Mouse (Mus musculus) CH12.LX (cell line): ENCODE measurements around the gene Ppard. TPM values are rescaled to one million over a fixed set of nuclear protein-coding genes. Genes with fewer than 3 reads are reported as not detected.

ENCODE experiments used
- DNase-seq: peaks from one replicate; pipeline ENCODE4 v3.0.0-alpha.2; 2013; ENCODE audit errors: extremely low read depth
- H3K27ac ChIP-seq: 2 replicates; pipeline ENCODE4 v1.5.1; 2012; ENCODE audit warnings: low read depth, mild to moderate bottlenecking, control low read depth, moderate library complexity; ENCODE audit not compliant: insufficient read depth
- H3K27me3 ChIP-seq: replicated peaks from 2 replicates; pipeline ENCODE3; 2012; ENCODE audit warnings: inconsistent platforms
- H3K36me3 ChIP-seq, 2 experiments: replicated peaks in 1 of 2; 2 replicates each; pipeline versions ENCODE3 to v1.6.1; 2012; ENCODE audit warnings: inconsistent platforms in 1 of 2, low read length in 1 of 2, mild to moderate bottlenecking in 1 of 2, mixed read lengths in 1 of 2, moderate library complexity in 1 of 2; ENCODE audit not compliant: control insufficient read depth in 1 of 2, insufficient read depth in 1 of 2
- H3K4me1 ChIP-seq, 2 experiments: 2 replicates each; pipeline ENCODE4 v1.6.1; 2012; ENCODE audit warnings: inconsistent platforms in 1 of 2, moderate library complexity in 1 of 2; ENCODE audit not compliant: insufficient read depth in 2 of 2, control insufficient read depth in 1 of 2
- H3K4me2 ChIP-seq: 2 replicates; pipeline ENCODE4 v1.6.1; 2012; ENCODE audit warnings: low read depth, mild to moderate bottlenecking, control low read depth; ENCODE audit not compliant: poor library complexity, insufficient read depth, severe bottlenecking
- H3K4me3 ChIP-seq, 3 experiments: fragments of 150-350 bp in 1 of 3; sonication (generic) in 1 of 3; replicated peaks in 1 of 3; 2 replicates each; pipeline versions ENCODE3 to v1.5.1; 2011 to 2012; ENCODE audit warnings: low read depth in 2 of 3, low read length in 2 of 3, mild to moderate bottlenecking in 2 of 3, moderate library complexity in 2 of 3, control low read depth in 1 of 3, improper control_type of control experiment in 1 of 3, inconsistent platforms in 1 of 3, mixed read lengths in 1 of 3; ENCODE audit not compliant: poor library complexity in 1 of 3
- H3K79me2 ChIP-seq: replicated peaks from 2 replicates; pipeline ENCODE4 v1.6.1; 2012; ENCODE audit warnings: mild to moderate bottlenecking, moderate library complexity; ENCODE audit not compliant: control insufficient read depth, poor library complexity, insufficient read depth, severe bottlenecking; ENCODE audit errors: extremely low read depth
- H3K9ac ChIP-seq: 2 replicates; pipeline ENCODE4 v1.6.1; 2012; ENCODE audit warnings: low read depth, mild to moderate bottlenecking, control low read depth, moderate library complexity; ENCODE audit not compliant: insufficient read depth
- H3K9me3 ChIP-seq: replicated peaks from 2 replicates; pipeline ENCODE3; 2012; ENCODE audit warnings: low read length, inconsistent platforms, mixed read lengths
- BHLHE40 ChIP-seq: IDR thresholded peaks from 2 replicates; pipeline ENCODE4 v1.6.1; 2011; ENCODE audit warnings: mild to moderate bottlenecking, low read depth, low read length, improper control_type of control experiment
- CHD1 ChIP-seq: IDR thresholded peaks from 2 replicates; pipeline ENCODE4 v1.6.1; 2012; ENCODE audit warnings: low read depth, low read length, improper control_type of control experiment, inconsistent platforms
- CHD2 ChIP-seq: IDR thresholded peaks from 2 replicates; pipeline ENCODE4 v1.6.1; 2011; ENCODE audit warnings: low read length, improper control_type of control experiment
- CTCF ChIP-seq, 2 experiments: IDR thresholded peaks in 1 of 2; conservative IDR thresholded peaks in 1 of 2; 2 replicates each; pipeline ENCODE4 v1.5.1; 2011 to 2012; ENCODE audit warnings: low read depth in 2 of 2, low read length in 2 of 2, improper control_type of control experiment in 1 of 2, inconsistent platforms in 1 of 2, mild to moderate bottlenecking in 1 of 2, moderate library complexity in 1 of 2
- E2F4 ChIP-seq: IDR thresholded peaks from 2 replicates; pipeline ENCODE4 v1.6.1; 2011; ENCODE audit warnings: low read depth, low read length, improper control_type of control experiment; ENCODE audit not compliant: insufficient replicate concordance
- ELF1 ChIP-seq: IDR thresholded peaks from 2 replicates; pipeline ENCODE4 v1.6.1; 2014; ENCODE audit warnings: low read depth, mild to moderate bottlenecking, inconsistent platforms, low read length, improper control_type of control experiment
- EP300 ChIP-seq: IDR thresholded peaks from 2 replicates; pipeline ENCODE4 v1.6.1; 2011; ENCODE audit warnings: low read length, improper control_type of control experiment
- ETS1 ChIP-seq: conservative IDR thresholded peaks from 2 replicates; pipeline ENCODE4 v1.6.1; 2012; ENCODE audit warnings: low read depth, mild to moderate bottlenecking, inconsistent platforms, low read length, improper control_type of control experiment, moderate library complexity
- GABPA ChIP-seq: IDR thresholded peaks from 2 replicates; pipeline ENCODE4 v1.6.1; 2012; ENCODE audit warnings: low read depth, low read length, improper control_type of control experiment, inconsistent platforms; ENCODE audit not compliant: insufficient replicate concordance
- HCFC1 ChIP-seq: IDR thresholded peaks from 2 replicates; pipeline ENCODE4 v1.6.1; 2012; ENCODE audit warnings: low read depth, mild to moderate bottlenecking, inconsistent platforms, low read length, improper control_type of control experiment
- IRF4 ChIP-seq: IDR thresholded peaks from 2 replicates; pipeline ENCODE4 v1.6.1; 2014; ENCODE audit warnings: low read depth, mild to moderate bottlenecking, inconsistent platforms, low read length, improper control_type of control experiment
- JUN ChIP-seq: IDR thresholded peaks from 2 replicates; pipeline ENCODE4 v1.6.1; 2011; ENCODE audit warnings: low read depth, mild to moderate bottlenecking, low read length, improper control_type of control experiment, moderate library complexity; ENCODE audit not compliant: insufficient read depth
- JUND ChIP-seq: conservative IDR thresholded peaks from 2 replicates; pipeline ENCODE4 v1.6.1; 2011; ENCODE audit warnings: low read depth, low read length, improper control_type of control experiment
- MAFK ChIP-seq: IDR thresholded peaks from 2 replicates; pipeline ENCODE4 v1.6.1; 2011; ENCODE audit warnings: low read length, improper control_type of control experiment; ENCODE audit not compliant: insufficient replicate concordance
- MAX ChIP-seq: IDR thresholded peaks from 2 replicates; pipeline ENCODE4 v1.6.1; 2011; ENCODE audit warnings: low read length, improper control_type of control experiment
- MAZ ChIP-seq: IDR thresholded peaks from 2 replicates; pipeline ENCODE4 v1.6.1; 2012; ENCODE audit warnings: low read depth, mild to moderate bottlenecking, inconsistent platforms, low read length, improper control_type of control experiment, moderate library complexity
- MEF2A ChIP-seq: IDR thresholded peaks from 2 replicates; pipeline ENCODE4 v1.6.1; 2014; ENCODE audit warnings: low read depth, mild to moderate bottlenecking, inconsistent platforms, low read length, improper control_type of control experiment, borderline replicate concordance
- MXI1 ChIP-seq: IDR thresholded peaks from 2 replicates; pipeline ENCODE4 v1.6.1; 2011; ENCODE audit warnings: mild to moderate bottlenecking, low read depth, low read length, improper control_type of control experiment
- MYC ChIP-seq: IDR thresholded peaks from 2 replicates; pipeline ENCODE4 v1.6.1; 2011; ENCODE audit warnings: low read depth, mild to moderate bottlenecking, improper control_type of control experiment, low read length
- NELFE ChIP-seq: IDR thresholded peaks from 2 replicates; pipeline ENCODE4 v1.6.1; 2011; ENCODE audit warnings: low read depth, low read length, improper control_type of control experiment
- NRF1 ChIP-seq: IDR thresholded peaks from 2 replicates; pipeline ENCODE4 v1.6.1; 2014; ENCODE audit warnings: low read depth, mild to moderate bottlenecking, inconsistent platforms, low read length, improper control_type of control experiment, moderate library complexity
- PAX5 ChIP-seq: IDR thresholded peaks from 2 replicates; pipeline ENCODE4 v1.6.1; 2012; ENCODE audit warnings: low read length, inconsistent platforms, mixed read lengths
- POLR2A ChIP-seq: IDR thresholded peaks from 2 replicates; pipeline ENCODE4 v1.6.1; 2011; ENCODE audit warnings: low read depth, mild to moderate bottlenecking, improper control_type of control experiment, low read length
- POLR2AphosphoS2 ChIP-seq: IDR thresholded peaks from 2 replicates; pipeline ENCODE4 v1.6.1; 2011; ENCODE audit warnings: low read depth, low read length, improper control_type of control experiment
- RAD21 ChIP-seq: IDR thresholded peaks from 2 replicates; pipeline ENCODE4 v1.6.1; 2011; ENCODE audit warnings: low read depth, mild to moderate bottlenecking, low read length, improper control_type of control experiment, moderate library complexity
- RCOR1 ChIP-seq: conservative IDR thresholded peaks from 2 replicates; pipeline ENCODE4 v1.6.1; 2012; ENCODE audit warnings: low read depth, mild to moderate bottlenecking, inconsistent platforms, low read length, improper control_type of control experiment
- SIN3A ChIP-seq: IDR thresholded peaks from 2 replicates; pipeline ENCODE4 v1.6.1; 2012; ENCODE audit warnings: low read length, improper control_type of control experiment, inconsistent platforms
- SMC3 ChIP-seq: IDR thresholded peaks from 2 replicates; pipeline ENCODE4 v1.6.1; 2011; ENCODE audit warnings: low read depth, low read length, improper control_type of control experiment
- TBP ChIP-seq: conservative IDR thresholded peaks from 2 replicates; pipeline ENCODE4 v1.6.1; 2011; ENCODE audit warnings: low read depth, low read length, improper control_type of control experiment
- TCF12 ChIP-seq: IDR thresholded peaks from 2 replicates; pipeline ENCODE4 v1.6.1; 2014; ENCODE audit warnings: low read depth, mild to moderate bottlenecking, inconsistent platforms, low read length, improper control_type of control experiment
- UBTF ChIP-seq: IDR thresholded peaks from 2 replicates; pipeline ENCODE4 v1.6.1; 2012; ENCODE audit warnings: low read depth, mild to moderate bottlenecking, inconsistent platforms, low read length, improper control_type of control experiment, moderate library complexity
- USF1 ChIP-seq: IDR thresholded peaks from 2 replicates; pipeline ENCODE4 v1.6.1; 2014; ENCODE audit warnings: low read depth, mild to moderate bottlenecking, inconsistent platforms, low read length, improper control_type of control experiment
- USF2 ChIP-seq: conservative IDR thresholded peaks from 2 replicates; pipeline ENCODE4 v1.6.1; 2011; ENCODE audit warnings: low read depth, low read length, improper control_type of control experiment
- ZC3H11A ChIP-seq: IDR thresholded peaks from 2 replicates; pipeline ENCODE4 v1.6.1; 2012; ENCODE audit warnings: low read depth, mild to moderate bottlenecking, inconsistent platforms, low read length, improper control_type of control experiment
- ZKSCAN1 ChIP-seq: IDR thresholded peaks from 2 replicates; pipeline ENCODE4 v1.6.1; 2012; ENCODE audit warnings: low read depth, inconsistent platforms, low read length, improper control_type of control experiment, borderline replicate concordance
- ZMIZ1 ChIP-seq: IDR thresholded peaks from 2 replicates; pipeline ENCODE4 v1.6.1; 2012; ENCODE audit warnings: low read depth, mild to moderate bottlenecking, inconsistent platforms, low read length, improper control_type of control experiment
- ZNF384 ChIP-seq: IDR thresholded peaks from 2 replicates; pipeline ENCODE4 v1.6.1; 2012; ENCODE audit warnings: low read depth, low read length, improper control_type of control experiment, inconsistent platforms
- dilution Hi-C: fragments of 300-500 bp; cut with MboI; formaldehyde crosslinking; loops from 2 replicates; pipeline ENCODE4 v1.14.3; 2020; ENCODE audit warnings: low sequenced_read_pairs; ENCODE audit not compliant: extremely low pct_unique_long_range_greater_than_20kb, extremely low pct_ligation_motif_present
- in situ Hi-C: fragments of 300-500 bp; cut with MboI; formaldehyde crosslinking; loops from 3 replicates; pipeline ENCODE4 v1.14.3; 2019; ENCODE audit warnings: low sequenced_read_pairs, low pct_ligation_motif_present, low pct_unique_long_range_greater_than_20kb, mixed read lengths
- polyA plus RNA-seq: library from polyadenylated mRNA; unstranded; fragments of >175 nt; gene quantifications from 2 replicates; pipeline ENCODE4 v1.2.1, GENCODE M21; 2012; ENCODE audit warnings: low read depth; ENCODE audit not compliant: insufficient read length
- total RNA-seq, 2 experiments: library from RNA; depleted of rRNA; stranded (reverse); fragments of 300-350 nt in 1 of 2; fragments of >200 nt in 1 of 2; gene quantifications; 2 replicates each; pipeline ENCODE4 v1.2.3; 2012 to 2014

The Ppard gene
- total and polyA plus RNA-seq, 3 experiments = 2.9 to 15.5 (median 7.3) TPM

DNA sequence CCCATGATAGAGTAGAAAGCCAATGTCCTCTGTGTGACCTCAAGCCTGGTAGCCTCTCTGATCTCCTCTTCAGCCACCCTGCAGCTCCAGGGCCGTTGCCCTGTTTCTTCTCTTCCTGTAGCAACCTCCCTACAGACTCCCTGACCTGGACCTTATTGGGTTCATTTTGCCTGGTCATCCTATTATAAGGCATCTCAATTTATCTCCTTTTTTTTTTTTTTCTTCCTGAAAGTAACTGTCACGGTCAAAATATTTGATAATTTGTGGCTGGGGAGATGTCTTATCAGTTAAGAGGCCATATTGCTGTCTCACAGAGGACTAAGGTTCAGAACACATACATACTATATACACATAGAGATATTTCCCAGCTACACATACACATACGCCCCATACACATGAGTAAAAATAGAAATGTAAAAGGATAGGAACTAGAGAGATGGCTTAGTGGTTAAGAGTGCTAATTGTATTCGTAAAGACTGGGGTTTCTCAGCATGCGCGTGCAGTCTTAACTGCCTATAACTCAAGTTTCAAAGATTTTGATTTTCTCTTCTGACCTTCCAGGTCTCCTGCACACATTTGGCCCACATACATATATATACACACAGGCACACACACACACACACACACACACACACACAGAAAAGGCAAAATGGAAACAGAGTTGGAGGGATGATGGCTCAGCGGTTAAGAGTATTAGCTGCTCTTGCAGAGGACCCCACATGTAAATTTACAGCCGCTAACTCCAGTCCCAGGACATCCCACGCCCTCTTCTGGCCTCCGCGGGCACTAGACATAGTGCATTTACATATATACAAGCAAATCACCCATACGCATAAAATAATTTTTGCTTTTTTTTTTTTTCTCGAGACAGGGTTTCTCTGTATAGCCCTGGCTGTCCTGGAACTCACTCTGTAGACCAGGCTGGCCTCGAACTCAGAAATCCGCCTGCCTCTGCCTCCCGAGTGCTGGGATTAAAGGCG is 80.0 kb downstream of the Ppard start:
- Histone ChIP-seq H3K9me3 (no peaks in the 10 kb centered on the region), H3K36me3 (peaks cover 25% of the 10 kb centered on the region in 2 experiments), H3K27me3 (no peaks in the 10 kb centered on the region), H3K27ac (peak overlapping the region; percentile 81), H3K79me2 (0 out of 2 replicates have a peak, but pooled peaks cover 2% of the 10 kb centered on the region), H3K9ac (peak overlapping the region; percentile 86), H3K4me3 (peak overlapping the region; percentile 49 to 85 (median 56)), H3K4me2 (peak overlapping the region; percentile 60), H3K4me1 (peaks cover 4 to 57% of the 10 kb centered on the region in 2 experiments; a peak in 3 of 4 replicates)
- peak; percentile 84 for DNase-seq
- dilution Hi-C loops (no loop called here), in situ Hi-C loops (loop anchor here (25.0 kb wide), 1 partner anchor 225 kb away; the partner anchor contains the start of gene Tcp11)
- TF ChIP-seq ZC3H11A (no peak), TCF12 (no peak), RAD21 (peak; percentile 41), ETS1 (peak; percentile 50; the same call in 1 of the 2 replicates), CHD2 (no peak), ZNF384 (peak; percentile 68), JUN (no peak), TBP (0 out of 2 replicates have a peak, but pooled peaks have one; percentile 31), USF1 (no peak), USF2 (no peak), ZMIZ1 (no peak), NELFE (no peak), SMC3 (peak; percentile 51), POLR2AphosphoS2 (no peak), GABPA (no peak), MAFK (0 out of 2 replicates have a peak, but pooled peaks have one; percentile 16), PAX5 (no peak), CTCF (conservative IDR thresholded peaks at IDR 0.05 in 1 of 2, IDR thresholded peaks at IDR 0.05 in 1 of 2; ENCODE audit: low read depth in 2 of 2, low read length in 2 of 2) (peak in 1 of 2 experiments; percentile 65; a peak in 2 of 4 replicates), NRF1 (no peak), CHD1 (peak; percentile 91), MEF2A (peak; percentile 39), ZKSCAN1 (no peak), BHLHE40 (no peak; the same call in 1 of the 2 replicates), E2F4 (no peak), RCOR1 (no peak), POLR2A (peak; percentile 39; the same call in 1 of the 2 replicates), HCFC1 (no peak), SIN3A (peak; percentile 56; the same call in 1 of the 2 replicates), MAZ (no peak), MXI1 (peak; percentile 66), ELF1 (no peak), MAX (peak; percentile 61; the same call in 1 of the 2 replicates), UBTF (no peak), IRF4 (no peak), MYC (no peak), EP300 (peak; percentile 34; the same call in 1 of the 2 replicates), JUND (no peak)
